Mouse (Mus musculus) midbrain, postnatal 0 days (tissue): ENCODE measurements at regions not wholly inside any gene's neighbourhood (a gene's known extent, or its start where the extent isn't known, plus 50 kb on each side); places are given as distances from the start of the nearest gene placed in this dataset.

Experiments used
- ATAC-seq: fragments of 200-750 bp; cut with Nextera tagmentation; 2 replicates; pipeline ENCODE4 v1.8.0; 2017; ENCODE audit warnings: moderate number of reproducible peaks, mild to moderate bottlenecking, moderate TSS enrichment, moderate library complexity; ENCODE audit not compliant: low FRiP score
- DNase-seq: peaks from one replicate; pipeline ENCODE4 v3.0.0-alpha.2; 2015; ENCODE audit warnings: low spot score
- H3K27ac ChIP-seq: fragments of 300-500 bp; sonication (generic); 2 replicates; pipeline ENCODE4 v1.5.1; 2014; ENCODE audit warnings: low read depth, mild to moderate bottlenecking, low read length, mixed read lengths
- H3K27me3 ChIP-seq: fragments of 300-500 bp; sonication (generic); 2 replicates; pipeline ENCODE4 v1.6.1; 2014; ENCODE audit warnings: low read length, control low read depth, mixed read lengths; ENCODE audit not compliant: insufficient read depth
- H3K36me3 ChIP-seq: fragments of 300-500 bp; sonication (generic); 2 replicates; pipeline ENCODE4 v1.6.1; 2014; ENCODE audit warnings: low read length, control low read depth, mixed read lengths; ENCODE audit not compliant: insufficient read depth
- H3K4me1 ChIP-seq: fragments of 300-500 bp; sonication (generic); 2 replicates; pipeline ENCODE4 v1.6.1; 2014; ENCODE audit warnings: mild to moderate bottlenecking, control low read depth, antibody characterized with exemption, low read length, mixed read lengths; ENCODE audit not compliant: insufficient read depth
- H3K4me2 ChIP-seq: fragments of 300-500 bp; sonication (generic); 2 replicates; pipeline ENCODE4 v1.6.1; 2014; ENCODE audit warnings: low read depth, mild to moderate bottlenecking, low read length, mixed read lengths; ENCODE audit not compliant: poor library complexity, severe bottlenecking
- H3K4me3 ChIP-seq: fragments of 300-500 bp; sonication (generic); 2 replicates; pipeline ENCODE4 v1.5.1; 2014; ENCODE audit warnings: low read depth, mild to moderate bottlenecking, low read length, moderate library complexity
- H3K9ac ChIP-seq: fragments of 300-500 bp; sonication (generic); replicated peaks from 2 replicates; pipeline ENCODE4 v1.6.1; 2014; ENCODE audit warnings: mild to moderate bottlenecking, low read length, moderate library complexity, mixed read lengths; ENCODE audit not compliant: poor library complexity, severe bottlenecking
- H3K9me3 ChIP-seq: fragments of 300-500 bp; sonication (generic); 2 replicates; pipeline ENCODE4 v1.6.1; 2016; ENCODE audit warnings: low read length, control low read depth
- CTCF ChIP-seq: IDR thresholded peaks from 2 replicates; pipeline ENCODE4 v1.5.1; 2016; ENCODE audit warnings: antibody characterized with exemption, mild to moderate bottlenecking
- WGBS: fragments of 180-500 bp; shearing (Covaris S2); extraction: QIAGEN DNeasy Blood & Tissue Kit; methylation state at CpG from one replicate; pipeline ENCODE4 v1.1.7; 2014; 5-methylcytosine and 5-hydroxymethylcytosine counted together

DNA sequence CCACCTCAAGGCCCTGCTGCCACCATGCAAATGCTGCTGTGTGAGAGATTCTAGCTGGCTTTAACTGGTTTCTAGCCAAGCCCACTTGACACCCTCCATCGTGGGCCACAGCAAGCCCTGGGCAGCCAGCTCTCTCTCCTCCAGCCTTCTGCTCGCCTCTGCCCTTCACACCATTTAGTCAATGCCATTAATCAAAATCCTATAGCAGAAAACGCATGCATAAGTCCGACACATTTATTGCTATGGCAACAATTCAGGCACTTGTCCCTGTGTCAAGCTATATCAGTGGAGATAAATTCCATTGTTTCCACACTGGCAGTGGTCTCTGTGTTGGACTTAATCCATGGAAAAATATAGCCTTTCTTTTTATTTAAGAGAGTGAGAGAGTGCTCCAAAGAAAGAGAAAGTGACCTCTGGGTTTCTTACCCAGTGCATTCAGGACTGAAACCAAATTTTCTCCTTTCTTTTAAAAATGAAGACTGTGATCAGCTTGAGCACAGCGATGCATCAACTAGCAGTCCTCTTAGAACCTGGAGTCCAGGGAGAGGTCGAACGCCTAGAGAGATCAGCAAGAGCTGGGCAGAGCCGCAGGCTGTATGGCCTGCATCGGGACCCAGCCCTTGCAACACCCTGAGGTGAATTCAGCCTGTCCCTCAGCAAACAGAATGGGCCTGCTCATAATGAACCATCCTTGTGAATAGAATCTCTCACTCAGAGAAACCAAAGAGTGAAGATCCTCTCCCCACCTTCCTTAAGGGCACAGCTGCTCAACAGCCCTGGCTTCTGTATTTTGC, 93.1 kb upstream of the Tox3 start:
- WGBS: 16% methylated on average over 9 of the region's 9 CpGs
- ATAC-seq: no peak
- TF ChIP-seq CTCF: no peak
- Histone ChIP-seq H3K4me1 (peaks cover 5% of the 10 kb centered on the region; the same call in 1 of the 2 replicates), H3K9ac (no peak overlapping the region), H3K4me2 (no peak overlapping the region), H3K36me3 (no peaks in the 10 kb centered on the region), H3K27me3 (no peaks in the 10 kb centered on the region), H3K4me3 (no peak overlapping the region), H3K27ac (peak overlapping the region; percentile 39), H3K9me3 (no peaks in the 10 kb centered on the region)
- DNase-seq: peak; percentile 50

DNA sequence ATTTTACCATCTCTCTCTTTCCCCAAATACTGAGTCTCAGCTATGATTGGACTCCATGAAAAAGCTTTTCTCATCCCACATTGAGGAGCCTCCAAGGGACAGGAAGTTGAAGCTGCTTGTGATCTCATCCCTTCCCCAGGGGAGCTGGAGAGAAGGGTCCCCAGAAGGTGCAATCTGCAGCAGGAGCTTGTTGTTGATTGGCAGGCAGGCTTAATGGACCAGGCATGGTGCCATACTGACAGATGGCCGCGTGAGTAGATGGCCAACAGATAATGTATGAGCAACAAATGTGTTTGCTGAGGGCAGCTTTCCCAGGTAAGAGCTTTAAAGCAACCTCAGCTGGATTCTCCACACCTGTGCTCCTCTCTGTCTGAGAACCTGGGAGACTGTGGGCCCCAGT, 65.9 kb upstream of the Tox3 start:
- Histone ChIP-seq H3K9me3 (no peaks in the 10 kb centered on the region), H3K36me3 (no peaks in the 10 kb centered on the region), H3K27ac (no peak overlapping the region), H3K9ac (no peak overlapping the region), H3K27me3 (no peaks in the 10 kb centered on the region), H3K4me2 (no peak overlapping the region), H3K4me1 (no peaks in the 10 kb centered on the region), H3K4me3 (no peak overlapping the region)
- WGBS: 78% methylated on average over 2 of the region's 2 CpGs
- ATAC-seq: no peak
- DNase-seq: peak; percentile 77
- no peak for TF ChIP-seq CTCF
